Mouse (Mus musculus) G1E (cell line): Measurements from ENCODE around the gene Lsm2.

Experiments used
- CTCF ChIP-seq: IDR thresholded peaks from 2 replicates; pipeline ENCODE4 v1.5.1; 2012; ENCODE audit warnings: low read depth, low read length, inconsistent platforms, mixed read lengths
- GATA1 ChIP-seq: IDR thresholded peaks from 2 replicates; pipeline ENCODE4 v1.6.1; 2012; ENCODE audit warnings: borderline replicate concordance, low read length, inconsistent platforms, mixed read lengths
- POLR2AphosphoS5 ChIP-seq: IDR thresholded peaks from 2 replicates; pipeline ENCODE4 v1.6.1; 2012; ENCODE audit warnings: low read depth, low read length, inconsistent platforms; ENCODE audit not compliant: insufficient replicate concordance
- TAL1 ChIP-seq: conservative IDR thresholded peaks from 2 replicates; pipeline ENCODE4 v1.6.1; 2012; ENCODE audit warnings: low read depth, low read length, inconsistent platforms, mixed read lengths

- TF ChIP-seq CTCF (no peak), TAL1 (no peak), POLR2AphosphoS5 (no peak), GATA1 (no peak)
Measured at GRCm38 (mm10) chr17:35031272-35031671, 49.6 kb downstream of the Lsm2 start.
